Mouse (Mus musculus) brain, embryonic 14.5 days (tissue): Measurements from ENCODE around the gene Dclk1.

Source experiments
- CTCF ChIP-seq: fragments of 200-500 bp; IDR thresholded peaks from 2 replicates; pipeline ENCODE4 v1.5.1; 2012; ENCODE audit warnings: inconsistent platforms, mild to moderate bottlenecking, moderate library complexity, borderline replicate concordance; ENCODE audit not compliant: insufficient read depth, insufficient read length; ENCODE audit errors: extremely low read depth
- POLR2A ChIP-seq: fragments of 200-500 bp; IDR thresholded peaks from 2 replicates; pipeline ENCODE4 v1.6.1; 2012; ENCODE audit warnings: mild to moderate bottlenecking, inconsistent platforms, borderline replicate concordance; ENCODE audit not compliant: poor library complexity, insufficient read depth, insufficient read length, severe bottlenecking; ENCODE audit errors: extremely low read depth

- no peak for TF ChIP-seq CTCF
- no peak for TF ChIP-seq POLR2A
Measured at GRCm38 (mm10) chr3:55499298-55499697, 257.1 kb downstream of the Dclk1 start.
